Mouse (Mus musculus) cerebellum, adult 8-10 months (tissue): Measurements from ENCODE around the gene Srr.

ENCODE experiments used
- DNase-seq: peaks from one replicate; pipeline ENCODE4 v3.0.0; 2022

Srr gene

DNA sequence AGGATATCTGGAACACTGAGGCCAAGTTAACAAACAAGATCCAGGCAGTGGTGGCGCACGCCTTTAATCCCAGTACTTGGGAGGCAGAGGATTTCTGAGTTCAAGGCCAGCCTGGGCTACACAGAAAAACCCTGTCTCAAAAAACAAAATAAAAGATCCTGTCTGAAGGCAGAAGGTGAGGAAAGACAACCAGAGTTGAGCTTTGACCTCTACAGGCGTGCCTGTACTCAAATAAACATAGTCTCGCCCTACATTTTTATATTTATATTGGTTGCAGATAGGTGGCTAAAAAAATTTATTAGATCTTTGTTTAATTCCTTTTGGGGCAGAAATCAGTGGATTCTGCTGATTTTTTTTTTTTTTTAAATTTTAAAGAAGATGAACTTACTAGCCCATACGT, 23.3 kb downstream of the Srr start:
- DNase-seq = no peak

DNA sequence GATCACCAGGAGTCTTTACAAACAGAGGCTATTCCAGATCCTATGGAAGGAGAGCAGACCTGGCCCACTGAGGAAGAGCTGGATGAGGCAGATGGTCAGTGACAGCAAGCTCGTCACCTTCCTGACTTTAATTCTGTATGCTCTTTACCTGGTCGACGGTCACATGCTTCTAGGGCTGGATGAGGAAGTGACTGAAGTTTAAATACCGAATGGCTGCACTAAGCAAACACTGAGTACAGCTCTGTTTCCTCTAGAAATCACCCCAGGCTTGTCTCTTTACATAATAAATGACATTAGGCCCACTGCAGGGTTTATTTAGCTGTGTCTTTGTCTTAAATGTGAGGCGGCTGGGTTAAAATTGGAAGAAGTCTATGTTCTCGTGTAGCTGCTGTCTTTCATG, 24.2 kb downstream of the Srr start:
- DNase-seq = no peak

DNA sequence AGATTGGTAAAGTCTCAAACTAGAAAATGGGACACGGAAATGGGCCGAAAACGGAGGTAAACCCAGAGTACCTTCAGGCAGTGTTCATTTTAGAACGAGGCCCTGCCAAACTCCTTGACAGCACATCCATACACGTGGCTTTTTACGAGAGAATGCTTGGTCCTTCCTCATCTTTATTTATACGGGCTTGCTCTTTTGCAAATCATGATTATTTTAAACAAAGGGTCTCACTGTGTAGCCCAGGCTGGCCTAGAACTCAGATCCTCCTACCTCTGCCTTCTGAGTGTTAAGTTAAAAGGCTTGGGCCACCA, 27.3 kb downstream of the Srr start:
- DNase-seq = no peak

DNA sequence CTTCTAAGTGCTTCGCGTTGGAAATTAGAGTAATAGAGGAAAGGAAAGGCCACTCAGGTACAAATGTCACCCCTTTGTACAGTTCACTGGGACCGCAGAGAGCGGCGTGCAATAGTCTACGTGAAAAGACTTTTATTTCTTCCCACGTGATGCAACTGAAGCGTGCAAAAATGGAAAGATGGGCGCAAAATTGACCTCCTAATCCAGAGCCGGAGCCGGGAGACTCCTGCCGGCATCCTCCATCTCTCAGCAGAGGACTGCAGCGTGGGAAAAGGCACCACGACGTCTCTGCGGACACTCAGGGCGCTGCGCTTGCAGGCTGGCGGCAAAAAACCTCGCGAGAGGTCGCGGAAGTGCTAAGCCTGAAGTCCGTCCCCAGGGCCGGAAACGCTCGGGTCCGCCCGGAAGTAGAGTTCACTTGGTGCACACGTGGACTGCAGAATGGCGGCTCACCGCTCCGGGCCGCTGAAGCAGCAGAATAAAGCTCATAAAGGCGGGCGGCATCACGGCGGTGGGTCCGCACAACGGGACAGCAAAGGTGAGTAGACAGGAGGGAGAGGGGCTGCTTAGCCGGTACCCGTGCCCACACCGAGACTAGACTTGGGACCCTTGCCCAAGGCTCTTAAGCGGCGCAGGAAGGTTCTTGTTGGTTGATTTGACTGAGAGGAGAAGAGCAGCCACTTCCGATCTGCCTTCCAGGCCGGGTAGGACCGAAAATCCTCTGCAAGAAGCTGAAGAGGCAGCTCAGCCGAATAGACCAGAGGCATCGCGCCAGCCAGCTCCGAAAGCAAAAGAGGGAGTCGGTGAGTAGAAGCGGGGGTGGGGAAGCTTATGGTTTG, 27.9 kb downstream of the Srr start, which contains the start of gene Tsr1:
Tsr1 (plus strand) TSS at position 394 of the 839 bp plus-strand sequence.
- peak; percentile 83 for DNase-seq

DNA sequence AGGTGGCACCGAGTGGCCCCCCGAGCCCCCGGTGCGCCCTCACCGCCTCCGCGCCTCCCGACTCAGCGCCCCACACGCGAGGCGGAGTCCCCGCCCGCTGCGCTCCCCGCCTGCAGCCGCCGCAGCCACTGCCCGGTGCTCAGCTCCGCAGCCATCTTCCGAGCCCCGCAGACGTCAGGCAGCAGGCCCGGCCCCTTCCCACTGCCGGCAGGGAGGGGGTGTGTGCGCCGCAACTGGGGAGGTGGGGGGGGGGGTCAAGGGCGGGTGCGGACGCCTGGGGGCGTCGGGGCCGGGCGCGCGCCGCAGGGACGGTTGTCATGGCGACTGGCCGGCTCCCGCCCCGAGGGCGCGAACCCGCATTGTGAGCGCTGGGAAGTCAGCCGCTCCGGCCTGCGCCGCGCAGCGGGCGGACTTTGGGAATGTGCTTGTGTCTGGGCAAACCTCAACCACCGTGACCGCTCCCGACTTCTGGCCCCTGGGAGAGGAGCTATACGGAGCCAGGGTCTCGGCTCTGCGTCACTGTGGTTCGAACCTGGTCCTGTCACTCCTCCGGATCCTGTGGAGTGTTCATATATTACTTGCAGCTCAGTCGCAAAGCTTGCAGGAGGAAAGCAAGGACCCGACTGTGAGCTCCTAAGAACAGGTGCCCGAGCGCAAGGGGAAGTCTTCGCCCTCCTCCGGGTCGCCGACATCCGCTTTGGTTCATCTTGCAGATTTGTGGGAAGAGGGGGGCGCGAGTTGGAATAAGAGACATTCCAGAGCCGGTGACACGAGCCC, 28.7 kb downstream of the Srr start, which contains the start of gene Sgsm2:
Sgsm2 (minus strand) TSS at position 160 of the 777 bp plus-strand sequence.
- DNase-seq = peak; percentile 61

DNA sequence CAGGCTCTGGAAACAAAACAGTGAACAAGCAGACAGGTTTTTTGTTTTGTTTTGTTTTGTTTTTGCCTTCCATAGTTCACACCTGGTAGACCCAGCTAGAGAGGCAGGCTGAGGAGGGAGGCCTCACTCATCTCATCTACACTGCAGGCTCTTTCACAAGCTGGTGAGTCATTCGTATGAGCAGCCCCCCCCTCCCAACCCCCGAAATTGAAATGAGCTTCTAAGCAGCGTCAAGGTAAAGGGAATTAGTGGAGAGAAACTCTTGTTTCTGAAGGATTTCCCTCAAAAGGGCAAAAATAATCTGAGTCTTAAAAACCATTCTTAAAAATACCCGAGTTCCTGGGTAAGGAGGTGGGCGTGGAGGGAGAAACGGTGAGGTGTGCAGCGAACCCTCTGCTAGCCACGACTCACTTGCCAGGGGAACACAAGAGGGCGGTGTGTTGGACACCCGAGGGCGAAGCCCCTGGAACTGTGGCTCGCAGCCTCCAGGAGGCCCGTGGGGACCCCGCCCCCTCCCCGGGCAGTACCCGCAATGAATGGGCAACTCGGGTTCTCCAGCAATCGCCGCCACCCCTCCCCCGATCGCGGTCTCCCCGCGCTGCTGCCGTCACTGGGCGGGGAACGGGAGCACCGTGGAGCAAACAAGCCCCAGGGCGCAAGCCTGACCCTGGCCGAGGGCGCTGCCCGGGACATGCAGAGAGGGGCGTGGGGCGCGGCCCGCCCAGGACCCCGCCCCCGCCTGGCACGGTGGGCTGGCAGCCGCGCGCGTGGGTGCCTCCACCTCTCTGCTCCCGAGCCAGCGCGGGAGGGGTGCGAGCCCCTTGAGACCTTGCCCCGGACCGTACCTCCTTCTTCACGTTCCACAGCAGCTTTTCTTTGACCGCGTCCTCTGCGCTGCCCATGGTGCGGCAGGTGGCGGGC, 29.5 kb downstream of the Srr start:
- DNase-seq = peak; percentile 59

DNA sequence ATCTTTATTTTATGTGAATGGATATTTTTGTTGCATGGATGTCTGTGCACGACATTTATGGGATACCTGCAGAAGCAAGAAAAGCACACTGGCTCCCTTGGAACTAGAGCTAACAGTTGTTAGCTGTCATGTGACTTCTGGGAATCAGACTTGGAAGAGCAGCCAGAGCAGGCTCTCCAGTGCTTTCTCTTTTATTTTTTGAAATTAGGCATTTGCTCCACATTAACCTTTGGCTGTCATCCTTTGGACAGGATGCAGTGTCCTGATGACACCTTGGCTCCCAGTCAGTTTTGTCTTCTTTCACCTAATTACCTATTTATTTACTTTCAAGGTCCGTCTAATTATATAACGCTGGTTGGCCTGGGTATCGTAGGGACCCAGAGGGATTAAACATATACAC, 31.1 kb downstream of the Srr start:
- DNase-seq = no peak

DNA sequence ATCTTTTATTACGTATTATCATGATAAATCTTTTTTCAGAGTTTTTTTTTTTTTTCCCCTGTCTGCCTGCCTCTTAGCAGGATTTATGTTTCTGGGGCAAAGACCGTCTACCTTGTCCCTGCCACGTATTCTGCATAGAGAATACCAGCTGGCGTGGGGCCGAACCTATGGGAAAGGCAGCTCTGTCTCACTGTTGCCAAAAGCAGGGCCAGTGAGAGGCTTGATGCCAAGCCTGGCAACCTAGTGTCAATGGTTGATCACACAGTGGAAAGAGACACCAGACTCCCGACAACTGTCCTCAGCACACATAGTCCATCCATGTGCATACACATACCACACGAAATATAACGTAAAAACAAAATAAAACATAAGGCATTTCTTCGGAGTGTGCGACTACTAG, 42.6 kb downstream of the Srr start:
- peak; percentile 60 for DNase-seq

DNA sequence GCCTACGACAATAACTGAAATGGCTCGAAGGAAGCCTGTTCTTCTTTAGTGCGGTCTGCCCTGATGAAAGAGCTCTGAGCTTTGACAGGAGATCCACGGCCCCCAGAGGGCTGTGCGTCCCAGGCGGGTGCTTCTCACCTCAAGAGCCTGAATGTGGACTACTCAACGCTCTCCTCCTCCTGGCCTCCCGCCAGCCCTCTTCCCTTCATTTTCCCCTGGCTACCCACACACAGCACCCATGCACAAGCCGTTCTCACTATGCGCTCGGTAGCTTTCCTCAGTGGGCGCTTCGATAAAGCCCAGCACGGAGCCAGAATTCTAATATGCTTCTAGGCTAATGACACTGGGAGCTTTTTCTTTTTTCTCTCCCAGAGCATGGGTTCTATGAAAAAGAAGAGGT, 43.8 kb downstream of the Srr start:
- DNase-seq = no peak

DNA sequence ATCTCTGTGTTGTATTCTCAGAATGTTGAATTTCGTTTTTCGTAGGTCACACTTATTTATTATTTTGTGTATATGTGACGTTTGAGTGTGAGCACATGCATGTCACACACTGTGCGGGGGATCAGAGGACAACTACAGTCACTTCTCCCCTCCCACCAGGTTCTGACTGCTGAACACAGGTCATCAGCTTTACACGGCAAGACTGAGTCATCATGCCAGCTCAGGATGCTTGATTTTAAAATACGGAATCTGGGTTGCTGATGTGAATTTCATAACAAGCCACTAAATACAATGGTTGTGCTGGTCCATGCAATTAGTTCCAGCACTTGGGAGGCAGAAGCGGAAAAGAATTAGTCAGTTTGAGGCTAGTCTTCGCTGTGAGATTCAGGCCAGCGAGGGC, 44.7 kb downstream of the Srr start:
- DNase-seq = no peak

DNA sequence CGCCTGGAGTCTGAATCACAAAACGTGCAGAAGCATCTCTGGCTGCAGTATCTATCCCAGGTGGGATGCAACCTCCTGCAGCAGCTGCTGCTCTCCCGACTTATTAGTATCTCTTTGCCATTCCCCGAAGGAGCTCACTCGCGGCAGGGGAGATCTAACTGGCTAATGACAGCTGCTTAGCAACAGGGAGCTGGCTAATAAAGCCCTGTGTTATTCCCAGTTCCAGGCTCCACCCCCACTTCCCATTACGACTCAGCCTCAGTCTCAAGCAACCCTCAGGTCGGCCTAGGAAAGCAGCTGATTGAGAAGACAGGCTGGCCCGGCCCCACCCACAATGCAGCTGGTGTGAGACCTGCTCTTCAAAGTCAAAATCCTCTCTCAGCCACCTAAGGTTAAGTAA, 48.9 kb downstream of the Srr start:
- DNase-seq = peak; percentile 59

DNA sequence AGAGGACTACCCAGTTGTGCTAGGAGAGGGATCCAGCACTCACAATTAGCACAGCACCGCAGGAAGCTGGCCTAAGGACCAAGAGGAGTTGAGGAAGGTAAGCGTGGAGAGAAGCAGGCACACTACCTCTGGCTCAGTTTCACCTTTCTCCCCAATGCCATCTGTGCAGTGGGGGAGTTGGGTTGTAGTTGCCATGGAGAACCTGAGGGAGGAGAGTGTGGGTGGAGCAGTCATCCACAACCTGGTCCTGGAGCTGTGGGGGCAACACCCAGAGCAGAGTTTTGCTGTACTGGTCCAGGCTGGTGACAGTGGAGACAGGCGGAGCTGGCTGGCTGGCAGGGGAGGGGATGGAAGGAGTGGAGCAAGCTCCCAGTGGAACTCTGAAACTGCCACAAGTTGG, 51.1 kb downstream of the Srr start:
- peak; percentile 33 for DNase-seq

DNA sequence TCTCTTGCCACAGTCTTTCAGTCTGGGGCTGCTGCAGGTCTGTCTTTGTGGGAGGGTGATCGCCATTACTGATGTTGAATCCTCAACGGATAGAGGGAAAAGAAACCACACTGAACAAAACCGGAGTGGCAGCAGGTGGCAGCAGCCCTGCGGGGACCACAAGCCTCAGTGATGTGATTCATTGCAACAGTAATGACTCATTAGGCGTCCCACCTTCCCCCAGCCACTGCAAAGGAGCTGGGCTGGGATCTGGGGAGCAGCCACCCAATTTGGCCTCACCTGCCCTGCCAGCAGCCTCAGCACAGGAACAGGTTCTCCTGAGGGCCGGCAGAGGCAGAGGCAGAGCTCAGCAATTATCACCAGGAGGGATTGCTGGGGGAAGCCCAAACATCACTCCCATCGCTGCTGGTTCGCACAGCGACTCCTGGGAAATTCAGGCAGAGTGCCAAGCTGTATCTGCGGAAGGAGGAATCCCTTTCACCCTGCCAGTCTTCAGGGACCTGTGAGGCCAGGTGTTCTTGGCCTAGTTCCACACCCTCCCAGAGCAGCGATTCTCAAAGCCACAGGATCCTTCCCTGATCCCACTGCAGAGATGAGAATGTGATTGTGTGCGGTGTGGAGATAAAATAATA, 54.6 kb downstream of the Srr start:
- DNase-seq = no peak

DNA sequence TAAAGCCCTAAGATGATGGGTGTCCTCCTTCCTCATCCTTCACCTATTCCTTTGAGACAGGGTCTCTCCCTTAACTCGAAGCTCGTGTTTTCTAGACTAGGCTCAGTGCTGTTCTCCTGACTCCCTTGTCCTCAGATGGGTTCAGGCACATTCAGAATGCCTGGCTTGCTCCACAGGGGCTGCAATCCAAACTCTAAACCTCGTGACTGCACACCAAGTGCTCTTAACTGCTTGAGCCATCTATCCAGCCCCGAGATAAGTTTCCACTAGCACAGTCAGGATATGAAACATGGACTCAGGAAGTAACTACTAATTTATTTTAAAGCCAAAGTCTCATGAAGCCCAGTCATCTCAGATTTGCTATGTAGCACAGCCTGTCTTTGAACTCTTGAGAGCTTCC, 55.2 kb downstream of the Srr start:
- DNase-seq = no peak

DNA sequence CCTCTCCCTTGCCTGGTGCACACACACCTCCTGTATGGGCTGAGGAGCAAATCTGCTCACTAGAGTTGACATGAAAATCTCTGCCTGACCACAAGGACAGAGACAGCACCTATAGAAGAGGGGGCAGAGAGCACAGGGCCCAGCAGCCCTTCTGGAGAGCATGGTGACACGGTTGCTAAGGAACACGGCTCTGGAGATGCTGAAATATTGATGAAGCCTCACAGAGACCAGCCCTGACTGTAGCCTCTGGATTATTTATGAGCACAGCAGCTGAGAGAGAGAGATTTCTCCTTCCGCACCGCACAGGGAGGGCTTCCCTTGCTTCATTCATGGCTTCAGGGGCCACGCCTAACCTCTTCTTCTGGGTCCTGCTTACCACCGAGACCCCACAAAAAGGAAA, 56.1 kb downstream of the Srr start:
- no peak for DNase-seq

DNA sequence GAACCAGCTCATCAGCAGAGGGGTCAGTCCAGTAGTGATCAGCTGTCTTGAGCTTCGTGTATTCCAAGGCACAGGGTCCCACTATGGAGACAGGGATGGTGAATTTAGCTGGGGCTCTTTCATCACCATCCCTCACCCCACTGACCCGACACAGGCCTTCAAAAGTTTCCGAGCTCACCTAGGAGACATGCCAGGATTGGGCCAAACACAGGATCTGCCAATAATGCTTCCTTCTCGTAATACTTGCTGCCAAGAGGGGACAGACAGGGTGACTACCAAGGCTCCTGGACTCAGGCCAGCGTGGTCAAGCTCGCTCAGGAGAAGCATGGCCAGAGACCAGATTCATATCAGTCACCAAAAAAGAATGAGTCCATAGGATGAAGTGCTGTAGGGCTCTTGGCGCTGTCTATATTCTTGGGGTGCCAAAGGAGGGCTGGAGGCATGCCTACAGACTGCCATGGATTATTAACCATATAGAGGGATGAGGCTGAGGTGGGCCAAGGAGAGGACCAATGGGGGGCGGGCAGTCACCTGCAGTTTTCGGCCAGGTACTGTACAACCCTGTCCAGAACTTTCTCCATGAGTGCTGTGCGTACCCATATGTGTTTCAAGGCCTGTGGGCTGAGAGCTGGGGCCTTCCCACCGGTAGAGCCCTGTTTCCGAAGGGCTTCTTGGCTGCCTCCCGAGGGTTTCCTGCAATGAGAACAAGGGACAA, 57.5 kb downstream of the Srr start:
- peak; percentile 44 for DNase-seq

DNA sequence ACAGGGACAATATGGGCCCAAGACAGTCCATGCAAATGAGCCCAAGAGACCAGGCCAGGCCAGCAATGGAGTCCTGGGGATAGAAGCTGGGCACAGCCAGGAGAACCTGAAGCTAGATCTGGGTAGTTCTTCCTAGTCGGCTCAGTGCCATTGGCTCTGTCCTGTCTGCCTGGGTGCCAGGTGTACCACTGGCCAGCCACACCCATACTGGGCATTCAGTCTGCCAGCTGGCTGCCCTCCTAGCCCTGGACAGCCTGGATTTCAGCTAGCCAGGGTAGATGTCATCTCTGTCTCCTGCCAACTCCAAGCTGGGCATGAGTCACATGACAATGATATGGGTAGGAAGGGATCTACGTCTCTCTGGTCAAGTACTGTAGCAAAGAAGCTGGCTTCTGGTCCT, 58.6 kb downstream of the Srr start:
- peak; percentile 90 for DNase-seq

DNA sequence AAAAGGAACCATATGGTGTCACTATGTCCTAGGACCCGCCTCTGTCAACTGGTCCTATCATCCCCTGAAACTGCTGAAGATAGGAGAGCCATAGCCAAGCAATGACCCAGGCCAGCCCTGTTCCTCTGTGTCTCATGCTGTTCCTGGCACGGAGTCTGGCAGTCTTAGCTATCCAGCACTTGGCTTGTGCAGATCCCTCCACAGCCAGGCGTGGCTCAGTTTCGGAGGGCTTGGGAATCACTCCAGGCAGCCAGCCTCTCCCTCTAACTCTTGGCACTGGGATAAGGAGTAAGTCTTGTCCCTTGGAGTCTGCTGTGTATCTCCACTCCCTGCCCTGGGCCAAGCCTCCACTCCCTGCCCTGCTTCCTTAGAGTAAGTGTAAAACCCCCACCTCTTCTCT, 59.1 kb downstream of the Srr start:
- peak; percentile 82 for DNase-seq

DNA sequence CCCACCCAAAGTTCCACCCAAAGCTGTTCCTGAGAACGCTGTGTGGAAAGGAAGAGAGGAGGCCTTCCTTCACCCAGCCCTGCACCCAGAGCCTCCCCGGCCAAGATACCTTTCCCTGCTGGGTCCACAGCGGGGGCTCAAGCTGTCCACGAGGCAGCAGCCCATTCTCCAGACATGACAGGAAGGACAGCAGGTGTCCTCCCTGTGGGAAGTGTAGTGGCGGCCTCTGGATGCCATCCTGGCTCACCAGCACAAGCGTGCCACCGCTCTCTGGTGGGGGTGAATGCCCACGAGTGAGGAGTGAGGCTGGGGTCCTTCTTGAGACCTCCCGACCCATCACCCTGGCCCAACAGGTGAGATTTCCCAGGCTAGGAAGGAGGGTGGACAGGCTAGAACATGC, 60.5 kb downstream of the Srr start:
- DNase-seq = no peak

DNA sequence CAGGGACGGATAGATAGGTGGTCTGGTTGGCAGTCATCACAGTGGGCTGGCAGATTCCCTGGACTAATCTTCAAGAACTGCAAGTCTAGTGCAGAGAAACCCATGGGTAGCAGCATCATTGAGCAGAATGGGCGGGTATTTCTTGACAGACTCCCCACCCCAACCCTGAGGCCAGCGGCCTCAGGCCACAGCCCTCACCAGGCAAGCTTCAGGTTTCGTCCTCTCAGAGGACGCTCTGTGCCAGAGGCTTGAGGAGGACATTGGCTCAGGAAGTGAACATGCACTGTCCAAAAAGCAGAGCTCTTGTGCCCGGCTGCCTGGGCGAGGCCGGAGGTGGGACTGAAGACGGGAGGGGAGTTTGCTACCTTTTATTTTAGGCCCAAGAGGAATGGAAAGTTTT, 61.3 kb downstream of the Srr start:
- no peak for DNase-seq

DNA sequence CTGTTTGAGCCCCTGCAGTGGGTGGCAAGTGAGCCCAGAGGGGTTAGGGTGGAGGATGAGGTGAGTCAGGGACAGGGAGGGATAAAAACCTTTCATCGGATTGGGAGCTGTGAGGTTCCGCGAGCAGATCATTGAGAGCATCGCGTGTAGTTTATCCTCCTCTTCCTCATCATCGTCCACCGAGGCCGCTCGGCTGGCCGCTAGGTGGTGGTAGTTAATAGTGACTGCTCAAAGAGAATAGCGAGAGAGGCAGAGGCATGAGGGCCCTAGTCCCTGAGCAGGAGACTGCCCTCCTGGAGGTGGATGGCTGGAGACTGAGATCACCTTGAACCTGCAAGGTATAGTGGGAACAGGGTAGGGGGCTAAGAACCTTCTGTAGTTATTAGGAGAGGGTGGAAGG, 62.3 kb downstream of the Srr start:
- DNase-seq = no peak

DNA sequence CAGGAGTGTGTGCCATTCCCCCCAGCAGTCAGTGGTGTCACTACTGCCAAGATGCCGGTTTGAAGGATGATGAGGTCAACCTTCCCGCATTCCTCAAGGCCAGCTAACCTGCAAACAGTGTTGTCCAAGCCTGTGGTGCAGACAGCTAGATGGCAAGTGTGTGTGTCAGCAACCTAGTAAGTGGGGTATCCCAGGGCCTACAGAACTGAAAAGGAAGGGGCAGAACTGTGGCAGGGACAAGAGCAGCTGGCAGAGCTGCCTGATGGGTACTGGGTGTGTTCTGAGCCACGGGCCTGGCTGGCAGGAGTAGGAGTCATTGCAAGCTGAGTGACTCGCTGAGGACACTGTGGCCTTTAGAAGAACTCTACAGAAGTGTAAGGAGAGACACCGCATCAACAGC, 63.6 kb downstream of the Srr start:
- no peak for DNase-seq
